Mouse (Mus musculus): ENCODE data around the gene Zic1. TPM values are rescaled to one million over a fixed set of nuclear protein-coding genes. Genes with fewer than 3 reads are reported as not detected.

Zic1 gene
- total and polyA plus RNA-seq, 3 experiments, result 0.08 TPM; not detected in 2

DNA sequence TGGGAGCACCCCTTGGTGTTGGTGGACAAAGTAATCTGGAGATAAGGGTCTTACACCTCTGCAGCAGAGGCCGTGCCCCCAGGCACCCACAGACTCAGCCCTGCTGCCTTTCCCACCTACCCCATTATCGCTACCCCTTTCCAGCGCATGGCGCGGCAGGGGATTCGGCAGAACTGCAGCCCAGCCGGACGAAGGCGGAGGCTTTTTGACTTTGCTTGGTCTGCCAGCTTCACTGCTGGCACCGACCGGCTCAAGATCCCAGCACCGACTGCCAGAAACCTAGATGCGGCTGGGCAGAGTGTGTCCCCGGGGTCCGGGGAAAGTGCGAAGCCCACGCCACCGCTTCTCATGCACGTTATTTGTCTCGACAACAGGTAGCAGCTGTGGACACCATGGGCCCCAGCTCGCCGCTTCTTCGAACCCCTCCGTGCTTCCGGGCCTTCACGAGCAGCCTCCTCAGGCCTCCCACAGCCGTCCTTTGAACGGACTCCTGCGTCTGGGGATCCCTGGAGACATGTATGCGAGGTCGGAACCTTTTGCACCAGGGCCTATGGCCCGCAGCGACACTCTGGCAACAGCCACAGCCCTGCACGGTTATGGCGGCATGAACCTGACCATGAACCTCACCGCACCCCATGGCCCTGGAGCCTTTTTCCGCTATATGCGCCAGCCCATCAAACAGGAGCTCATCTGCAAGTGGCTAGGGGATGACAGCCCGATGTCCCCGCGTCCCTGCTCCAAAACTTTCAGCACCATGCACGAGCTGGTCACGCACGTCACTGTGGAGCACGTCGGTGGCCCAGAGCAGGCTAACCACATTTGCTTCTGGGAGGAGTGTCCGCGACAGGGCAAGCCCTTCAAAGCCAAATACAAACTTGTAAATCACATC is 13.0 kb upstream of the Zic1 start:
- Histone ChIP-seq H3K4me1 (ENCODE audit: control insufficient read depth, insufficient read depth, low read length) (no peaks in the 10 kb centered on the region), H3K36me3 (ENCODE audit: control insufficient read depth, insufficient read depth, low read length) (no peaks in the 10 kb centered on the region), H3K27ac (no peak overlapping the region), H3K79me2 (replicated peaks; ENCODE audit: control insufficient read depth, insufficient read depth, low read length) (no peaks in the 10 kb centered on the region), H3K9ac (ENCODE audit: low read depth, low read length) (no peak overlapping the region), H3K4me3 (no peak overlapping the region), H3K27me3 (ENCODE audit: control insufficient read depth, insufficient read depth, low read length) (peaks cover 35% of the 10 kb centered on the region)
- DNase-seq, result no peak
- WGBS, result 2% methylated on average over 48 of the region's 48 CpGs
- TF ChIP-seq EP300 (IDR thresholded peaks at IDR 0.05; ENCODE audit: insufficient read depth, low read depth, low read length), result no peak
- TF ChIP-seq CTCF (IDR thresholded peaks at IDR 0.05), result no peak
- TF ChIP-seq POLR2A (IDR thresholded peaks at IDR 0.05; ENCODE audit: insufficient read depth, low read depth, low read length), result no peak
- intact Hi-C loops (cut with DNase I), result no loop called here

- Histone ChIP-seq H3K9ac (ENCODE audit: low read depth, low read length) (no peak overlapping the region), H3K4me1 (ENCODE audit: control insufficient read depth, insufficient read depth, low read length) (no peaks in the 10 kb centered on the region), H3K79me2 (replicated peaks; ENCODE audit: control insufficient read depth, insufficient read depth, low read length) (no peaks in the 10 kb centered on the region), H3K27me3 (ENCODE audit: control insufficient read depth, insufficient read depth, low read length) (peaks cover 32% of the 10 kb centered on the region), H3K4me3 (no peak overlapping the region), H3K27ac (no peak overlapping the region), H3K36me3 (ENCODE audit: control insufficient read depth, insufficient read depth, low read length) (no peaks in the 10 kb centered on the region)
- WGBS, result under 1% methylated on average over 16 of the region's 16 CpGs
- DNase-seq, result no peak
- intact Hi-C loops (cut with DNase I), result no loop called here
- no peak for TF ChIP-seq CTCF (IDR thresholded peaks at IDR 0.05)
- TF ChIP-seq POLR2A (IDR thresholded peaks at IDR 0.05; ENCODE audit: insufficient read depth, low read depth, low read length), result no peak
- no peak for TF ChIP-seq EP300 (IDR thresholded peaks at IDR 0.05; ENCODE audit: insufficient read depth, low read depth, low read length)
Observed at GRCm38 (mm10) chr9:91377873-91378150, 12.2 kb upstream of the Zic1 start.

DNA sequence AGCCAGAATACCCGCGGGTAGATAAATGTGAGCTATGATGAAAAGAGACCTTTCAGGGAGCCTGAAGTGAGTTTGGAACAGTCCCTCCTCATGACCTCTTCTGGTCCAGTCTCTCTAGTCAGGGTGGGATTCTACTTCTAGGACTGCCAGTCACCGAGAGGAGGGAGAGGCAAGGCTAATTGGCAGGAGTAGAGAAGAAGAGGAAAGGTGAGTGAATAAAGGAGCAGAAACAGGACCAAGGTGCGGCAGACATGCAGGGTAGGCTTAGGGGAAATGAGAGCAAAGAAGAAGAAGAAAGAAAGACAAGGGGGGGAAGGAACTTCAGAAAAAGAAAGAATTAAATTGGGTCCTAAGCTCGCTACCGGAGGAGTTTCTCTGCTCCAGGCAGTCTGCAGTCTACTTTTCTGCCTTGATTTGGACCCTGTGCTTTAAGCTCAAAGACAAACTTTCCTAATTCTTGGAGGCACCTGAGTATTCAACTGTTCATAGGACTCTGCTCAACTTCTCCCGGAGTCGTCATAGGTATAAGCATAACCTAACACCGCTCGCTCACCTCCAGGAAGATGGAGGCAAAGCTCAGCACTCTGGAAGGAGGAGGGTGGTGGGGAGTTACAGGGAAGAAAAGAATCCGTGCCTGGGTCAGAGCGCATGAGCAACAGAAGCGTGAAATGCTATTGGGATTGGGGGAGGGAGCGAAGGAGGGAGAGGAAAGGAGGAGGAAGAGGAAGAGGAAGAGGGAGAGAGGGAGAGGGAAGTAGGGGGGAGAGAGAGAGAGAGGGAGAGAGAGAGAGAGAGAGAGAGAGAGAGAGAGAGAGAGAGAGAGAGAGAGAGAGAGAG is 11.6 kb upstream of the Zic1 start:
- Histone ChIP-seq H3K9ac (ENCODE audit: low read depth, low read length) (no peak overlapping the region), H3K36me3 (ENCODE audit: control insufficient read depth, insufficient read depth, low read length) (no peaks in the 10 kb centered on the region), H3K27me3 (ENCODE audit: control insufficient read depth, insufficient read depth, low read length) (peaks cover 29% of the 10 kb centered on the region), H3K4me3 (no peak overlapping the region), H3K27ac (no peak overlapping the region), H3K4me1 (ENCODE audit: control insufficient read depth, insufficient read depth, low read length) (no peaks in the 10 kb centered on the region), H3K79me2 (replicated peaks; ENCODE audit: control insufficient read depth, insufficient read depth, low read length) (no peaks in the 10 kb centered on the region)
- TF ChIP-seq POLR2A (IDR thresholded peaks at IDR 0.05; ENCODE audit: insufficient read depth, low read depth, low read length), result no peak
- no peak for TF ChIP-seq CTCF (IDR thresholded peaks at IDR 0.05)
- no peak for TF ChIP-seq EP300 (IDR thresholded peaks at IDR 0.05; ENCODE audit: insufficient read depth, low read depth, low read length)
- intact Hi-C loops (cut with DNase I), result no loop called here
- no peak for DNase-seq
- WGBS, result 5% methylated on average over 14 of the region's 14 CpGs

DNA sequence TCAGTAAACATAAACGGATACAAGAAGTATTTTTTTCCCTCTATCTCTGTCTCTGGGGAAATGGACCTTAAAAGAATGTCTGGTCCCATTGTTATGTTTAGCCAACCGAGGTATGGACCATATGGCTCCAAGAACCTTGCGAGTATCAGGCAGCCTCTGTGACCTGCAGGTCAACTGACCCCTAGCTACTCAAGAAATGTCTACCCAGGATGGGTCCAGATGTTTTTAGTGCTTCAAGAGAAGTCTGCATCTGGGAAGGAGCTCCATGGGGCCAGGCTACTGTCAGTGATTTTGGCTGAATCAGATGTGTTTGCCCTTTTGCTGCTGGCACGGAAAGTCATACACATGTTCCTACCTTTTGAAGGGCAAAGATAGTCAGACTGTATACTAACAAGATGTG is 9.1 kb upstream of the Zic1 start:
- Histone ChIP-seq H3K79me2 (replicated peaks; ENCODE audit: control insufficient read depth, insufficient read depth, low read length) (no peaks in the 10 kb centered on the region), H3K4me1 (ENCODE audit: control insufficient read depth, insufficient read depth, low read length) (no peaks in the 10 kb centered on the region), H3K36me3 (ENCODE audit: control insufficient read depth, insufficient read depth, low read length) (no peaks in the 10 kb centered on the region), H3K9ac (ENCODE audit: low read depth, low read length) (no peak overlapping the region), H3K27me3 (ENCODE audit: control insufficient read depth, insufficient read depth, low read length) (peaks cover 23% of the 10 kb centered on the region), H3K4me3 (no peak overlapping the region), H3K27ac (no peak overlapping the region)
- 8% methylated on average over 4 of the region's 4 CpGs for whole genome bisulfite sequencing
- TF ChIP-seq POLR2A (IDR thresholded peaks at IDR 0.05; ENCODE audit: insufficient read depth, low read depth, low read length), result no peak
- no peak for TF ChIP-seq EP300 (IDR thresholded peaks at IDR 0.05; ENCODE audit: insufficient read depth, low read depth, low read length)
- TF ChIP-seq CTCF (IDR thresholded peaks at IDR 0.05), result no peak
- intact Hi-C loops (cut with DNase I), result no loop called here
- DNase-seq, result no peak

- 29% methylated on average over 3 of the region's 3 CpGs for WGBS
- H3K9ac ChIP-seq (ENCODE audit: low read depth, low read length), result no peak overlapping the region
- no peak for DNase-seq
- intact Hi-C loops (cut with DNase I), result no loop called here
- no peaks in the 10 kb centered on the region for H3K4me1 ChIP-seq (ENCODE audit: control insufficient read depth, insufficient read depth, low read length)
- no peaks in the 10 kb centered on the region for H3K36me3 ChIP-seq (ENCODE audit: control insufficient read depth, insufficient read depth, low read length)
- H3K27ac ChIP-seq, result no peak overlapping the region
- TF ChIP-seq POLR2A (IDR thresholded peaks at IDR 0.05; ENCODE audit: insufficient read depth, low read depth, low read length) (no peak), CTCF (IDR thresholded peaks at IDR 0.05) (no peak), EP300 (IDR thresholded peaks at IDR 0.05; ENCODE audit: insufficient read depth, low read depth, low read length) (no peak)
- H3K4me3 ChIP-seq, result no peak overlapping the region
- no peaks in the 10 kb centered on the region for H3K79me2 ChIP-seq (replicated peaks; ENCODE audit: control insufficient read depth, insufficient read depth, low read length)
- H3K27me3 ChIP-seq (ENCODE audit: control insufficient read depth, insufficient read depth, low read length), result peaks cover 22% of the 10 kb centered on the region
Observed at GRCm38 (mm10) chr9:91373811-91374575, 8.4 kb upstream of the Zic1 start.
